Mouse (Mus musculus) ovary, adult 18-20 months (tissue): ENCODE results near the gene Zbtb22.
A peak's percentile ranks its signal among the peaks of the same experiment; 100 is the strongest.

ENCODE experiments used
- DNase-seq: peaks from one replicate; pipeline ENCODE4 v3.0.0; 2022; ENCODE audit warnings: low spot score, mixed read lengths

The Zbtb22 gene

DNA sequence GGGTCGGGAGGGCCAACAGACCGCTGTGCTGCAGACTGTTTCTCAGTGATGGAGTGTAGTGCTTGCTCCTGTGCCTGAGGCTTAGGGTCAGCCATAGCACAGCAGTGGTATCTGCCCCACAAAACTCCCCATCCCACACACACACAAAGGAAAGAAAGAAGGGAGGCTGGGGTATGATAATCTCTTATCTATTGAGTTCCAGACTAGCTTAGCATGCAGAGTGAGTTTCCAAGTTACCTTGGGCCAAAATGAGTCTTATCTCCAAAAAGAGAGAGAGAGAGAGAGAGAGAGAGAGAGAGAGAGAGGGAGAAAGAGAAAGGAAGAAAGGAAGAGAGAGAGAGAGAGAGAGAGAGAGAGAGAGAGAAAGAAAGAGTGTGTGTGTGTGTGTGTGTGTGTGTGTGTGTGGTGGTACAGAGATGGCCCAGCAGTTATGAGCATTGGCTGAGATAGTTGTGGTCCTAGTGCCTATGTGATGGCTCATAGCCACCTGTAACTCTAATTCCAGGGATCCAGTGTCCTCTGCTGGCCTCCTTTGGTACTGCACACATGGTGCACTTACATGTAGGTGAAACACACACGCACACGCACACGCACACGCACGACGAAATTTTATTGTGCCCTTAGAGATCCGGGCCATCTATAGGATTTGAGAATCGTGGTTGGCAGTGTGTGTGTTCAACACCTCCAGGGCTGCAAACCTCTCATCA is 9.0 kb downstream of the Zbtb22 start:
- no peak for DNase-seq

DNA sequence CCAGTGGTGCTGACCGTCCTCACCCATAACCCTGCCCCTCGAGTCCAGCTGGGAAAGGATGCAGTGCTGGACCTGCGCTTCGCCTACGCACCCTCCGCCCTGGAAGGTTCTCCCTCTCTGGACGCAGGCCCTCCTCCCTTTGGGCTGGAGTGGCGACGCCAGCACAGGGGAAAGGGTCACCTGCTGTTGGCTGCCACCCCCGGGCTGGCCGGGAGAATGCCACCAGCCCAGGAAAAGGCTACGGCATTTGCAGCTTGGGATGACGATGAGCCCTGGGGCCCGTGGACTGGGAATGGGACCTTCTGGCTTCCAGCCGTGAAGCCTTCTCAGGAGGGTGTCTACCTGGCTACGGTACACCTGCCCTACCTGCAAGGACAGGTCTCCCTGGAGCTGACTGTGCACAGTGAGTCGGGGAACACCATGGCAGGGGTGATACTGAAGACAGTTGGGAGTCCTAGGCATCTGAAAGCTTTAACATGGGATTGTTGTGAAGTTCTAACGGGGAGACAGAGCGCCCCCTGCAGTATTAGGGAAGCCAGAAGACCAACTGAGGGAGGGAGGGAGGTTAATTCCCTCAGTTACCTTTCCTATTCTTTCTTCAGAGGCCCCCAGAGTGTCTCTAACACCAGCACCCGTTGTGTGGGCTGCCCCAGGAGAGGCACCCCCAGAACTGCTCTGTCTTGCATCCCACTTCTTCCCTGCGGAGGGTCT is 9.9 kb downstream of the Zbtb22 start:
- DNase-seq, result no peak

DNA sequence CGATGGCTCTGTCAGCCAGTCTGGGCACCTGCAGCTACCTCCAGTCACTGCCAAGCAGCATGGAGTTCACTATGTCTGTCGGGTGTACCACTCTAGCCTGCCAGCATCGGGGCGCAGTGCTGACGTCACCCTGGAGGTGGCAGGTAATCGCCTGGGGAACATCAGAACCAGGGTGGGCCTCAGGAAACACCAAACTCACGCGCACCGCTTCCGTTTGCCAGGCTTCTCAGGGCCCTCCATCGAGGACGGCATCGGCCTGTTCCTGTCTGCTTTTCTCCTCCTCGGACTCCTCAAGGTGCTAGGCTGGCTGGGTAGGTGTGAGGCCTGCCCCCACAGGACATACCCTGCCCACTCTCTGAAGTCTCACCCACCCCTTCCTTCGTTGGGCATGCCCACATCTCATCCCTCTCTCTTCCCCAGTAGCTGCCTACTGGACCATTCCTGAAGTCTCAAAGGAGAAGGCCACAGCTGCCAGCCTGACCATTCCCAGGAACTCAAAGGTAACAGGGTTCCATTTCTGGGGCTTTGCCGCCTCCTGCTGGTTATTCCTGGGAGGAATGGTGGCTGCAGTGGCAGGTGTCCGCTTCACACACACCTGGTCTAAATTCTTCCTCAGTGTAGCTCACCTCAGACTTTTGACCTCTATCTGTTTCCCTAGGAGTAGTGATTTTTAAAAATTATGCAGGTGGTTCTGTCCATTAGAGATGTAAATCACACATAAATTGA is 10.7 kb downstream of the Zbtb22 start:
- no peak for DNase-seq

- no peak for DNase-seq
Measured at GRCm38 (mm10) chr17:33928251-33928947, 12.7 kb downstream of the Zbtb22 start.

- peak; percentile 83 for DNase-seq
Measured at GRCm38 (mm10) chr17:33929371-33930279, 13.9 kb downstream of the Zbtb22 start, which contains the start of gene Rgl2. Rgl2 (plus strand) TSS chr17:33929543.

DNA sequence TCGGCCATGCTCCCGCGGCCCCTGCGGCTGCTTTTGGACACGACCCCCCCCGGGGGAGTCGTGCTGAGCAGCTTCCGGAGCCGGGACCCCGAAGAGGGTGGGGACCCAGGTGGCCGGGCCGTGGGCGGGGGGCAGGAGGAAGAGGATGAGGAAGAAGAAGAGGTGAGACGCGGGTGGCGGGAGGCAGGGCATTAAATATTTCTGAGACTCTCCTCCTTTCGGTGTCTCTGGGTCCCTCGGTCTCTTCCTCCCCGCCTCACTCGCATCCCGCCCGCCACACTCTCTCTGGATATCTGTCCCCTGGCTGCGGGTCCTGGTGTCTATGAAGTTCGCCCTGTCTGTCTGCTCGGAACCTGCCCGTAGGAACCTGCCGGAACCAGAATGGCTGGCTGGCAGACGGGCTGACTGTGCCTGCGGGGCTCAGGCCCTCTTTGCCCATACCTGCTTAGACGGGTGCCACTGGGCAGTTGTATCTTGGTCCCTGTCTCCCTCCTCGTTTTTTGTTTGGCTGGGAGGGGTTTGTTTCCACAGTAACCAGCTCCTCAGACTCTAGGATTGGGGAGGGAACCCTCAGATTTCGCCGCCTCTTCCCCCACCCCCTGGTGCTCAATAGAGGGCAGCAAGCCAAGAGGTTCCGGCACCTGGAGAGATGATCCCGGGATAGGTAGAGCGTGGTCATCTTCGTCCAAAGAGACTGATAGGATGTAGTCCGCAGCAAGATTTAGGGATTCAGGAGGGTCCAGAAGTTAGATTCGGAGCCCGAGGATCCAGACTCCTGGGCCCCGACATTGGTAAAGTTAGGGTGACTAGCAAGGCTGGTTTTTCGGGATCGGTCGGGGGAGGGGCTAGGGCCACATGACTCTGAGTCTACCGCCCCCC is 14.8 kb downstream of the Zbtb22 start:
- DNase-seq, result peak; percentile 48

DNA sequence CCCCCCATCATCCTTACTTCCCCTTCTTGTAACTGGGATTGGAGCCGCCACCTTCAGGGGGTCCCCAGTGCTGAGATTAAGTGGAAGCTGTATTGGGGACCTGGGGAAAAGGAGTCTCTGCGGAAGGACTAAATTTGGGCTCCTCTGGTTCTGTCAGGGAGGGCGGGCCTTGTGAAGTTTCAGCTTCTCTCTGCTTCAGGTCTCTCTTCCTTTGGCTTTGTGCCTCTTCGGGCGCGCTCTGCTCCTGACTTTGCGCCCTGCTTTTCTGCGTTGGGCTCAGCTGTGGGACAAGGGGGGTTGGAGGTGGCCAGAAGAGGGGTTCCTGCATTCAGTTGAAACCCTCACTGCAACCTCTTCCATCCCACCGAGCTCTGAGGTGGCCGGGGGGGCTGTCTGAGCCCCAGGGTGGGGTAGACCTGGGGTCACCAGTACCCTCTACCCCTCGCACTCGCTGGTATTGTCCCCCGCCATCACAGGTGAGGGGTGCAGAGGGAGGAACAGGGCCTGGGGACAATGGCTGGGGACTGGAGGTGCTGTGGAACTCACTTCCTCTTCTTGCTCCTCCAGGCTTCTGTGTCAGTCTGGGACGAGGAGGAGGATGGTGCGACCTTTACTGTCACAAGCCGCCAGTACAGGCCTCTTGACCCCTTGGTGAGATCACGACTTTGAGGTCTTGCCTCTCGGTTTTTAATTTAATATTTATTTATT is 15.6 kb downstream of the Zbtb22 start:
- peak; percentile 18 for DNase-seq

DNA sequence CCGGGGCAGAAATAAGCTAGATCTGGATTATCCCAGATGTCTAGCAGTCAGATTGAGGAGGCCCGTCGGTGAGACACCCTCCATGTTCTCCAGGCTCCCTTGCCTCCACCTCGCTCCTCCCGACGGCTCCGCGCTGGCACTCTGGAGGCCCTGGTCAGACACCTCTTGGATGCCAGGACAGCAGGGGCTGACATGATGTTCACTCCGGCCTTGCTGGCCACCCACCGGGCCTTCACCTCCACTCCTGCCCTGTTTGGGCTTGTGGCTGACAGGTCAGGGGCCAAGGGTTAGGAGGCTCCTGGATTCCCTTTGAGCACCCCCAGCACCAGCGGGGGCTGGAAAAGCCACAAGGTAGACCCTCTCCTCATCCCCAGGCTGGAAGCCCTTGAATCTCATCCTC is 16.2 kb downstream of the Zbtb22 start:
- DNase-seq, result no peak

DNA sequence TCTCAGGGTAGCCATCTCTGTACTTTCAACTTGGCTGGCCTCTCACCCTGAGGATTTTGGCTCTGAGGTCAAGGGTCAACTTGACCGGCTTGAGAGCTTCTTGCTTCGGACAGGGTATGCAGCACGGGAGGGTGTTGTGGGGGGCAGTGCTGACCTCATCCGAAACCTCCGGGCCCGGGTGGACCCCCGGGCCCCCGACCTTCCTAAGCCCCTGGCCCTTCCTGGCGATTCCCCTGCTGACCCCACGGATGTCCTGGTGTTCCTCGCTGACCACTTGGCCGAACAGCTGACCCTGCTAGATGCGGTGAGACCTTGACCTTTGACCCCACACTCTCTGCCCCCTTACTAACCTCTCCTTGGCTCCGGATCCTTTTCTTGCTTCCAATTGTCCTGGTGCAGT is 16.7 kb downstream of the Zbtb22 start:
- no peak for DNase-seq

- DNase-seq, result no peak
Measured at GRCm38 (mm10) chr17:33932970-33933369, 17.3 kb downstream of the Zbtb22 start.

DNA sequence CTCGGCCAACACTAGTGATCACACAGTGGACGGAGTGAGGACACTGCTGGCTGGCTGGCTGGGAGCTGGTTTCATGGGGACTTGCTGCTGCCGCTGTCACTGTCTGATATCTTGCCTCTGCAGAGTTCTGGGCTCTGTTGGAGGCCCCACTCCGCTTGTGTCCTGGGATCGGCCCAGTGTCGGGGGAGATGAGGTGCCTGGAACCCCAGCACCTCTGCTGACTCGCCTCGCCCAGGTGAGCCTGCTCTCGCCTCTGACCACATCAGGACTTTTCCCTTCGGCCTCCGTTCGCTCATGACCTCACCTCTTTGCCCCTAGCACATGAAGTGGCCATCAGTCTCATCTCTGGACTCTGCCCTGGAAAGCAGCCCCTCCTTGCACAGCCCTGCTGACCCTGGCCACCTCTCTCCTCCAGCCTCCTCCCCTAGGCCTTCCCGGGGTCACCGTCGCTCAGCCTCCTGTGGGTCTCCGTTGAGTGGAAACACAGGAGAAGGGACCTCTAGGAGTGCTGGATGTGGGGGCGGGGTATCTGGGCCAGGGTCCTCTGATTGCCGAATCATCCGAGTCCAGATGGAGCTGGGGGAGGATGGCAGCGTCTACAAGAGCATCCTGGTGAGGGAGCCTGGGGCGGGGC is 19.8 kb downstream of the Zbtb22 start:
- DNase-seq, result no peak

- no peak for DNase-seq
Measured at GRCm38 (mm10) chr17:33936993-33937392, 21.3 kb downstream of the Zbtb22 start.

DNA sequence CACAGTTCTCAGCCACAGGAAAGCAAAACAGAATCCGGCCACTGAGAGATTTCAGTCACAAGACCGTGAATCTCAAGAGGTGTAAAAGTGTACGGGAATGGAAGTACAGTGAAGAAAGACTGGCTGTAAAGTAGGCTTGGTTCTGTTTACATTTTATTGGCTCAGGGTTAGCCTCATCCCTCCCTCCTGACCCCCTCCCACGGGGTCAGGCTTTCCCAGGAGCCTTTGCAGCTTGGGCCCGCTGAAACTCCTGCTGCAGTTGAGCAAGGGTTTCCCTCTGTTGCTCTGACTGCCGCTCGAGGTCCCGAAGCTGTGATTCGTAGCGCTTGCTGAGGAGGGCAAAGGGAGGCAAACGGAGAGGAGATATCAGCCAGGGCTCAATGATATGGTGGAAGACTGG is 23.1 kb downstream of the Zbtb22 start:
- DNase-seq, result no peak

DNA sequence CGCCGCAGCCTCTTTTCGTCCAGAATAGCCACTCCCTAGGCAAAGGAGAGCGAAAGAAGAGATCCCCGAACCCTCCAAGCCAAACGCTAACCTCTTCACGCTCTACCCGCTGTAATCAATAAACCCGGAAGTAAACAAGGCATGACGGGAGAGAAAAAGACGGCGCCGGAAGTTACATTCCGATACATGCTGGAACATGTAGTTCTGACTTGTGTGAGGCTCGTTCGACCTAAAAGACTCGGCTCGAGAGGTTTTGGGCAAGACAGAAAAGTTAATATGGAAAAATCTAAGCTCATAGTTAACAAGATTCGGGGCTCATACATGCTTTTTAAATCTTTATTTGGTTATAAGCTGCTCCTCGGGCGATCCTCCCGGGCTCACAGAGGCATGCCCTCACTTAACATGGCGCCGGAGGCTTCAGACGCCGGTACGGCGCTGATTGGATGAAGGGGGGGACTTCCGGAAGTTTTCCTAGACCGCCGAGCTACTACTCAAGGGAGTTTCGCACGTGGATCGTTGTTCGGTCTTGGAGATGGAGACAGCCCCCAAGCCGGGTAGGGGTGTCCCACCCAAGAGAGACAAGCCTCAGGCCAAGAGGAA is 24.6 kb downstream of the Zbtb22 start, which contains the start of the genes Pfdn6 and Wdr46:
Gene Pfdn6, minus strand, starts transcription at position 138 of the 600 bp plus-strand sequence.
Gene Wdr46, plus strand, starts transcription at position 455 of the 600 bp plus-strand sequence.
- peak; percentile 71 for DNase-seq

DNA sequence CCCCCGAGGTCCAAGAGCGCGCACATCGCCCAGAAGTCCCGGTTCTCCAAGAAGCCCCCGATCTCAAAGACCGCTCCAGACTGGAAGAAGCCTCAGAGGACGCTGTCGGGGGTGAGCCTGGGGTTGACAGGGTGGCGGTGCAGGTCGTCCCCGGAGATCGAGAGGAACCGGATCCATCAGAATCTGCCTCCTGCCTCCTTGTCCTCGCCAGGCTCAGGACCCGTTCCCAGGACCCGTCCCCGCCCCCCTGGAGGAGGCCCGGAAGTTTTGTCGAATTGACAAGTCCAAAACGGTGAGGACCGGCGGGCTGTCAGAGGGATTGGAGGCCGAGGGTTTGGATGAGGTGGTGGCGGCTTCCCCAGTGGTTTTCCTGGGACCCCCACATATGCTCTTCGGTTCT is 25.3 kb downstream of the Zbtb22 start:
- no peak for DNase-seq

DNA sequence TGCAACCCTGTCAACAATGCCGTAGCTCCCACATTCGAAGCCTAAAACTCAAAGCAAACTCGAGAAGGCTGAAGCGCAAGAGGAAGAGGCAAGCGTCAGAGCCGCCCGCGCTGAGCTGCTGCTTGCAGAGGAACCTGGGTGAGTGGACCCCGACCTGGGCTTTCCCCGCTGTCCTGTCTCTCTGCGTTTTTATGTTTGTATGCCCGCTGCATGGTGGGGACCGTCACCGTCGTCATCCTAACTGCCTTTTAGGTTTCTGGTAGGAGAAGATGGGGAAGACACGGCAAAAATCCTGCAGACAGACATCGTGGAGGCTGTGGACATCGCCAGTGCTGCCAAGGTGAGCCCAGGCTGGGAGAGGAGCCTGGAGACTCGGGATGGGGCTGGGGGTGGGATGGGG is 25.7 kb downstream of the Zbtb22 start:
- no peak for DNase-seq

DNA sequence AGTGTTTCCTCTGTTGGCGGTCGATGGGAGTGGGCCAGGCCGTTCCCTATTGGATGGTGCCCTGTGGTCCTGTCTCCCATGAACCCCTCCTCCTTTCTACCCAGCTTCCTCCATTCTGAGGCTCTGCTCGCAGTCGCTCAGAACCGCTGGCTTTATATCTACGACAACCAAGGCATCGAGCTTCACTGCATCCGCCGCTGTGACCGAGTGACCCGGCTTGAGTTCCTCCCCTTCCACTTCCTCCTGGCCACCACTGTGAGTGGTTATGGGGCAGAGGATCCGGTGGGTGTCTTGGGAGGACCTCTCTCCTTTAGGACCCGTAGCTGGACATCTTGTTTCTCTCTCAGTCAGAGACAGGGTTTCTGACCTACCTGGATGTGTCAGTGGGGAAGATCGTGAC is 27.8 kb downstream of the Zbtb22 start:
- DNase-seq, result no peak

GRCm38 (mm10) chr17:33947430-33948089 is 31.9 kb downstream of the Zbtb22 start:
- DNase-seq, result no peak
